Comparison of ENCODE assay signal across 8 mouse cellular contexts in genomic region chr6:97457210-97457609, GRCm38 (mm10).
DNase-seq lines count a peak whose midpoint lies in the region; ATAC-seq and TF ChIP-seq lines count a peak whose summit lies in the region.

No protein-coding gene starts in this region.

- H3K4me2 ChIP-seq in kidney, embryonic 15.5 days, result peak overlapping the region; percentile 38

- H3K4me3 ChIP-seq in layer of hippocampus, adult 2 months, result no peak overlapping the region; the same call in 1 of the 2 replicates
- H3K4me3 ChIP-seq in embryonic facial prominence, embryonic 10.5 days, result 0 out of 2 replicates have a peak overlapping the region, but pooled peaks have one; percentile 13
- no peak overlapping the region; the same call in 1 of the 2 replicates for H3K4me3 ChIP-seq in kidney, embryonic 15.5 days (replicated peaks)

- peaks cover 26% of the 10 kb centered on the region for H3K4me1 ChIP-seq in embryonic facial prominence, embryonic 10.5 days
- peaks cover 21% of the 10 kb centered on the region for H3K4me1 ChIP-seq in kidney, embryonic 15.5 days

- no peak for TF ChIP-seq CTCF in layer of hippocampus, adult 2 months (conservative IDR thresholded peaks at IDR 0.05)

- peak overlapping the region; percentile 66 for H3K27ac ChIP-seq in layer of hippocampus, adult 2 months
- peak overlapping the region; percentile 69 for H3K27ac ChIP-seq in embryonic facial prominence, embryonic 10.5 days (replicated peaks)
- H3K27ac ChIP-seq in kidney, embryonic 15.5 days, result peak overlapping the region; percentile 74; the same call in 1 of the 2 replicates

- no peak; the same call in 1 of the 2 replicates for ATAC-seq in kidney, embryonic 15.5 days (replicated peaks; ENCODE audit: low FRiP score)

- no peak for DNase-seq in layer of hippocampus, adult 2 months (ENCODE audit: low spot score in 2 of 2)
- no peak for DNase-seq in layer of hippocampus, adult 18-20 months (ENCODE audit: low spot score in 2 of 2)
- DNase-seq in embryonic facial prominence, embryonic 10.5 days (ENCODE audit: low spot score), result no peak
- peak; percentile 36 for DNase-seq in naive thymus-derived CD4-positive, alpha-beta T cell, adult 2 months (ENCODE audit: low read depth)
- DNase-seq in cerebellum, postnatal 4 days (ENCODE audit: low spot score in 2 of 2), result no peak
- DNase-seq in urinary bladder, postnatal 10 days (ENCODE audit: low spot score), result no peak
- no peak for DNase-seq in right cerebral cortex, postnatal 14 days

- no peaks in the 10 kb centered on the region for H3K27me3 ChIP-seq in embryonic facial prominence, embryonic 10.5 days (replicated peaks; ENCODE audit: low read depth, poor library complexity, severe bottlenecking)
- H3K27me3 ChIP-seq in kidney, embryonic 15.5 days, result no peaks in the 10 kb centered on the region

- 43% methylated on average over 2 of the region's 2 CpGs for WGBS in embryonic facial prominence, embryonic 10.5 days
- 37% methylated on average over 2 of the region's 2 CpGs for WGBS in kidney, embryonic 15.5 days

- H3K9ac ChIP-seq in kidney, embryonic 15.5 days, result no peak overlapping the region

- H3K9me3 ChIP-seq in embryonic facial prominence, embryonic 10.5 days, result no peaks in the 10 kb centered on the region
- no peaks in the 10 kb centered on the region for H3K9me3 ChIP-seq in kidney, embryonic 15.5 days (replicated peaks)

- H3K36me3 ChIP-seq in embryonic facial prominence, embryonic 10.5 days (replicated peaks), result no peaks in the 10 kb centered on the region
- no peaks in the 10 kb centered on the region for H3K36me3 ChIP-seq in kidney, embryonic 15.5 days
